Mouse (Mus musculus) bone marrow macrophage, adult 2 months (primary cell): ENCODE results near the gene Cgnl1. TPM values are rescaled to one million over a fixed set of nuclear protein-coding genes. Genes with fewer than 3 reads are reported as not detected.

ENCODE experiments used
- H3K27ac ChIP-seq: 2 replicates; pipeline ENCODE4 v1.5.1; 2012; ENCODE audit warnings: low read depth, low read length; ENCODE audit not compliant: insufficient read depth
- H3K4me1 ChIP-seq: 2 replicates; pipeline ENCODE4 v1.6.1; 2012; ENCODE audit warnings: low read length; ENCODE audit not compliant: control insufficient read depth, insufficient read depth
- H3K4me3 ChIP-seq: 2 replicates; pipeline ENCODE4 v1.5.1; 2012; ENCODE audit warnings: mild to moderate bottlenecking, low read length, moderate library complexity; ENCODE audit not compliant: insufficient read depth
- CTCF ChIP-seq: IDR thresholded peaks from 2 replicates; pipeline ENCODE4 v1.5.1; 2012; ENCODE audit warnings: low read depth, mild to moderate bottlenecking, low read length, moderate library complexity
- POLR2A ChIP-seq: IDR thresholded peaks from 2 replicates; pipeline ENCODE4 v1.6.1; 2012; ENCODE audit warnings: mild to moderate bottlenecking, low read depth, low read length, borderline replicate concordance
- polyA plus RNA-seq: library from polyadenylated mRNA; stranded (reverse); fragments of >200 nt; gene quantifications from 2 replicates; pipeline ENCODE4 v1.2.4, GENCODE M21; 2012; ENCODE audit not compliant: missing spikeins, insufficient read depth, insufficient read length

Cgnl1 gene
- polyA plus RNA-seq, 1 experiment, result 8.4 TPM

- Histone ChIP-seq H3K4me3 (no peak overlapping the region), H3K4me1 (peaks cover 8% of the 10 kb centered on the region), H3K27ac (no peak overlapping the region)
- TF ChIP-seq POLR2A, result no peak
- TF ChIP-seq CTCF, result peak; percentile 85
These were observed 35.0 kb upstream of the Cgnl1 start for GRCm38 (mm10) chr9:71806422-71806805.

GRCm38 (mm10) chr9:71805646-71806421 lies 34.4 kb upstream of the Cgnl1 start:
- peaks cover 8% of the 10 kb centered on the region for H3K4me1 ChIP-seq
- no peak overlapping the region for H3K27ac ChIP-seq
- no peak for TF ChIP-seq CTCF
- no peak for TF ChIP-seq POLR2A
- H3K4me3 ChIP-seq, result no peak overlapping the region

- Histone ChIP-seq H3K4me3 (no peak overlapping the region), H3K27ac (no peak overlapping the region), H3K4me1 (peaks cover 8% of the 10 kb centered on the region)
- no peak for TF ChIP-seq CTCF
- no peak for TF ChIP-seq POLR2A
These were observed 32.7 kb upstream of the Cgnl1 start for GRCm38 (mm10) chr9:71804116-71804515.

GRCm38 (mm10) chr9:71803281-71803680 lies 31.9 kb upstream of the Cgnl1 start:
- Histone ChIP-seq H3K4me1 (peaks cover 8% of the 10 kb centered on the region), H3K4me3 (no peak overlapping the region), H3K27ac (no peak overlapping the region)
- TF ChIP-seq CTCF (no peak), POLR2A (no peak)

GRCm38 (mm10) chr9:71799598-71799997 lies 28.2 kb upstream of the Cgnl1 start:
- Histone ChIP-seq H3K4me3 (no peak overlapping the region), H3K27ac (no peak overlapping the region), H3K4me1 (no peaks in the 10 kb centered on the region)
- TF ChIP-seq POLR2A, result no peak

- TF ChIP-seq CTCF, result no peak
- TF ChIP-seq POLR2A, result no peak
- Histone ChIP-seq H3K4me1 (no peaks in the 10 kb centered on the region), H3K27ac (no peak overlapping the region), H3K4me3 (no peak overlapping the region)
These were observed 26.8 kb upstream of the Cgnl1 start for GRCm38 (mm10) chr9:71798176-71798575.

- H3K27ac ChIP-seq, result no peak overlapping the region
- no peak for TF ChIP-seq CTCF
- TF ChIP-seq POLR2A, result no peak
- H3K4me1 ChIP-seq, result peaks cover 7% of the 10 kb centered on the region
These were observed 6.0 kb upstream of the Cgnl1 start for GRCm38 (mm10) chr9:71777404-71777803.

GRCm38 (mm10) chr9:71776337-71776736 lies 4.9 kb upstream of the Cgnl1 start:
- H3K27ac ChIP-seq, result no peak overlapping the region
- H3K4me3 ChIP-seq, result no peak overlapping the region
- TF ChIP-seq CTCF (no peak), POLR2A (no peak)
- H3K4me1 ChIP-seq, result peaks cover 7% of the 10 kb centered on the region

More at GRCm38 (mm10) chr9:71777404-71777803, 6.0 kb upstream of the Cgnl1 start:
- H3K4me3 ChIP-seq, result no peak overlapping the region

- Histone ChIP-seq H3K4me1 (peaks cover 3% of the 10 kb centered on the region; the same call in 1 of the 2 replicates), H3K27ac (no peak overlapping the region), H3K4me3 (no peak overlapping the region)
- TF ChIP-seq CTCF, result no peak
- no peak for TF ChIP-seq POLR2A
These were observed 2.2 kb upstream of the Cgnl1 start for GRCm38 (mm10) chr9:71773563-71773962.

GRCm38 (mm10) chr9:71772338-71772737 lies 936 bp upstream of the Cgnl1 start:
- Histone ChIP-seq H3K27ac (no peak overlapping the region), H3K4me1 (peaks cover 3% of the 10 kb centered on the region; the same call in 1 of the 2 replicates), H3K4me3 (no peak overlapping the region)
- TF ChIP-seq CTCF, result no peak
- no peak for TF ChIP-seq POLR2A

GRCm38 (mm10) chr9:71770484-71770883 lies 918 bp downstream of the Cgnl1 start:
- Histone ChIP-seq H3K4me3 (0 out of 2 replicates have a peak overlapping the region, but pooled peaks have one; percentile 66), H3K27ac (no peak overlapping the region), H3K4me1 (peaks cover 10% of the 10 kb centered on the region; the same call in 1 of the 2 replicates)
- TF ChIP-seq POLR2A (no peak), CTCF (no peak)
